Mouse (Mus musculus) MEL (cell line): Measurements from ENCODE around the gene Fam178b. TPM values are rescaled to one million over a fixed set of nuclear protein-coding genes. Genes with fewer than 3 reads are reported as not detected.

Source experiments
- DNase-seq: peaks from one replicate; pipeline ENCODE4 v3.0.0; 2011; ENCODE audit warnings: low read depth, low spot score
- H3K27ac ChIP-seq: 2 replicates; pipeline ENCODE4 v1.5.1; 2012; ENCODE audit warnings: low read depth, mild to moderate bottlenecking, control low read depth, low read length, moderate library complexity; ENCODE audit not compliant: control insufficient read depth
- H3K27me3 ChIP-seq, 2 experiments: fragments of 150-350 bp in 1 of 2; sonication (generic) in 1 of 2; 2 replicates each; pipeline ENCODE4 v1.6.1; 2012; ENCODE audit warnings: low read length in 2 of 2, mild to moderate bottlenecking in 2 of 2, improper control_type of control experiment in 1 of 2, moderate library complexity in 1 of 2; ENCODE audit not compliant: insufficient read depth in 2 of 2, control insufficient read depth in 1 of 2
- H3K36me3 ChIP-seq, 2 experiments: 2 replicates each; pipeline ENCODE4 v1.6.1; 2012 to 2014; ENCODE audit warnings: low read length in 2 of 2, improper control_type of control experiment in 1 of 2, inconsistent platforms in 1 of 2, mild to moderate bottlenecking in 1 of 2; ENCODE audit not compliant: insufficient read depth in 2 of 2, control insufficient read depth in 1 of 2
- H3K4me1 ChIP-seq, 2 experiments: fragments of 150-350 bp in 1 of 2; sonication (generic) in 1 of 2; 2 replicates each; pipeline ENCODE4 v1.6.1; 2012; ENCODE audit warnings: low read length in 2 of 2, improper control_type of control experiment in 1 of 2, mild to moderate bottlenecking in 1 of 2; ENCODE audit not compliant: insufficient read depth in 2 of 2, control insufficient read depth in 1 of 2
- H3K4me3 ChIP-seq, 2 experiments: fragments of 150-350 bp in 1 of 2; sonication (generic) in 1 of 2; 2 replicates each; pipeline ENCODE4 v1.5.1; 2012; ENCODE audit warnings: low read depth in 2 of 2, low read length in 2 of 2, mild to moderate bottlenecking in 2 of 2, moderate library complexity in 2 of 2, control low read depth in 1 of 2, improper control_type of control experiment in 1 of 2; ENCODE audit not compliant: control insufficient read depth in 1 of 2, insufficient read depth in 1 of 2
- H3K79me2 ChIP-seq: 2 replicates; pipeline ENCODE4 v1.6.1; 2012; ENCODE audit warnings: mild to moderate bottlenecking, low read length, moderate library complexity; ENCODE audit not compliant: control insufficient read depth, poor library complexity, insufficient read depth
- H3K9ac ChIP-seq: 2 replicates; pipeline ENCODE4 v1.6.1; 2012; ENCODE audit warnings: low read depth, mild to moderate bottlenecking, control low read depth, low read length, moderate library complexity; ENCODE audit not compliant: control insufficient read depth, poor library complexity, severe bottlenecking
- H3K9me3 ChIP-seq: fragments of 150-350 bp; sonication (generic); replicated peaks from 2 replicates; pipeline ENCODE4 v1.6.1; 2012; ENCODE audit warnings: mild to moderate bottlenecking, low read length, improper control_type of control experiment, moderate library complexity; ENCODE audit not compliant: insufficient read depth
- CTCF ChIP-seq, 3 experiments: IDR thresholded peaks in 2 of 3; conservative IDR thresholded peaks in 1 of 3; 2 replicates each; pipeline ENCODE4 v1.5.1; 2011 to 2012; ENCODE audit warnings: low read length in 3 of 3, low read depth in 2 of 3, mild to moderate bottlenecking in 2 of 3, improper control_type of control experiment in 1 of 3, inconsistent platforms in 1 of 3, mixed read lengths in 1 of 3, moderate library complexity in 1 of 3; ENCODE audit not compliant: control insufficient read depth in 1 of 3, insufficient read depth in 1 of 3, poor library complexity in 1 of 3, severe bottlenecking in 1 of 3
- ELF1 ChIP-seq: IDR thresholded peaks from 2 replicates; pipeline ENCODE4 v1.6.1; 2014; ENCODE audit warnings: low read depth, mild to moderate bottlenecking, inconsistent platforms, low read length, improper control_type of control experiment, moderate library complexity
- GATA1 ChIP-seq: IDR thresholded peaks from 2 replicates; pipeline ENCODE4 v1.6.1; 2011; ENCODE audit warnings: low read depth, low read length, improper control_type of control experiment
- HCFC1 ChIP-seq: IDR thresholded peaks from 2 replicates; pipeline ENCODE4 v1.6.1; 2012; ENCODE audit warnings: low read depth, mild to moderate bottlenecking, inconsistent platforms, low read length, improper control_type of control experiment, moderate library complexity
- MAZ ChIP-seq: IDR thresholded peaks from 2 replicates; pipeline ENCODE4 v1.6.1; 2012; ENCODE audit warnings: low read depth, mild to moderate bottlenecking, inconsistent platforms, low read length, improper control_type of control experiment
- MEF2A ChIP-seq: IDR thresholded peaks from 2 replicates; pipeline ENCODE4 v1.6.1; 2014; ENCODE audit warnings: low read depth, mild to moderate bottlenecking, inconsistent platforms, low read length, improper control_type of control experiment; ENCODE audit not compliant: poor library complexity, insufficient replicate concordance, severe bottlenecking; ENCODE audit errors: extremely low read depth
- MXI1 ChIP-seq: IDR thresholded peaks from 2 replicates; pipeline ENCODE4 v1.6.1; 2011; ENCODE audit warnings: mild to moderate bottlenecking, low read depth, low read length, improper control_type of control experiment
- MYC ChIP-seq: IDR thresholded peaks from 2 replicates; pipeline ENCODE4 v1.6.1; 2011; ENCODE audit warnings: low read depth, mild to moderate bottlenecking, low read length, improper control_type of control experiment, moderate library complexity
- POLR2AphosphoS2 ChIP-seq: IDR thresholded peaks from 2 replicates; pipeline ENCODE4 v1.6.1; 2011; ENCODE audit warnings: low read length, improper control_type of control experiment
- RAD21 ChIP-seq: IDR thresholded peaks from 2 replicates; pipeline ENCODE4 v1.6.1; 2011; ENCODE audit warnings: mild to moderate bottlenecking, low read depth, low read length, improper control_type of control experiment
- RCOR1 ChIP-seq: IDR thresholded peaks from 2 replicates; pipeline ENCODE4 v1.6.1; 2012; ENCODE audit warnings: low read depth, mild to moderate bottlenecking, inconsistent platforms, low read length, improper control_type of control experiment
- SIN3A ChIP-seq: IDR thresholded peaks from 2 replicates; pipeline ENCODE4 v1.6.1; 2012; ENCODE audit warnings: low read length, improper control_type of control experiment, inconsistent platforms
- TAL1 ChIP-seq: IDR thresholded peaks from 2 replicates; pipeline ENCODE4 v1.6.1; 2012; ENCODE audit warnings: mild to moderate bottlenecking, inconsistent platforms, low read length, moderate library complexity, mixed read lengths
- UBTF ChIP-seq: IDR thresholded peaks from 2 replicates; pipeline ENCODE4 v1.6.1; 2012; ENCODE audit warnings: low read depth, mild to moderate bottlenecking, inconsistent platforms, low read length, improper control_type of control experiment, moderate library complexity, borderline replicate concordance; ENCODE audit not compliant: insufficient read depth
- USF2 ChIP-seq, 2 experiments: IDR thresholded peaks; 2 replicates each; pipeline ENCODE4 v1.6.1; 2011 to 2012; ENCODE audit warnings: improper control_type of control experiment in 2 of 2, low read length in 2 of 2, borderline replicate concordance in 1 of 2, inconsistent platforms in 1 of 2, low read depth in 1 of 2, mild to moderate bottlenecking in 1 of 2; ENCODE audit not compliant: insufficient read depth in 1 of 2
- ZC3H11A ChIP-seq: IDR thresholded peaks from 2 replicates; pipeline ENCODE4 v1.6.1; 2012; ENCODE audit warnings: low read depth, mild to moderate bottlenecking, inconsistent platforms, low read length, improper control_type of control experiment
- ZMIZ1 ChIP-seq: IDR thresholded peaks from 2 replicates; pipeline ENCODE4 v1.6.1; 2012; ENCODE audit warnings: low read depth, mild to moderate bottlenecking, inconsistent platforms, low read length, improper control_type of control experiment, moderate library complexity
- polyA plus RNA-seq, 2 experiments: library from polyadenylated mRNA; stranded (reverse) in 1 of 2; unstranded in 1 of 2; fragments of >175 nt in 1 of 2; fragments of >200 nt in 1 of 2; gene quantifications; 2 replicates each; pipeline versions ENCODE4 v1.2.1 to v1.2.4; 2012; ENCODE audit warnings: low replicate concordance in 2 of 2, low read depth in 1 of 2; ENCODE audit not compliant: insufficient read length in 2 of 2, insufficient read depth in 1 of 2, missing spikeins in 1 of 2
- total RNA-seq: library from RNA; depleted of rRNA; stranded (reverse); fragments of 300-350 nt; gene quantifications from 2 replicates; pipeline ENCODE4 v1.2.3, GENCODE M21; 2012

The Fam178b gene
- total and polyA plus RNA-seq, 3 experiments, result 0.19 to 0.29 TPM; not detected in 1

DNA sequence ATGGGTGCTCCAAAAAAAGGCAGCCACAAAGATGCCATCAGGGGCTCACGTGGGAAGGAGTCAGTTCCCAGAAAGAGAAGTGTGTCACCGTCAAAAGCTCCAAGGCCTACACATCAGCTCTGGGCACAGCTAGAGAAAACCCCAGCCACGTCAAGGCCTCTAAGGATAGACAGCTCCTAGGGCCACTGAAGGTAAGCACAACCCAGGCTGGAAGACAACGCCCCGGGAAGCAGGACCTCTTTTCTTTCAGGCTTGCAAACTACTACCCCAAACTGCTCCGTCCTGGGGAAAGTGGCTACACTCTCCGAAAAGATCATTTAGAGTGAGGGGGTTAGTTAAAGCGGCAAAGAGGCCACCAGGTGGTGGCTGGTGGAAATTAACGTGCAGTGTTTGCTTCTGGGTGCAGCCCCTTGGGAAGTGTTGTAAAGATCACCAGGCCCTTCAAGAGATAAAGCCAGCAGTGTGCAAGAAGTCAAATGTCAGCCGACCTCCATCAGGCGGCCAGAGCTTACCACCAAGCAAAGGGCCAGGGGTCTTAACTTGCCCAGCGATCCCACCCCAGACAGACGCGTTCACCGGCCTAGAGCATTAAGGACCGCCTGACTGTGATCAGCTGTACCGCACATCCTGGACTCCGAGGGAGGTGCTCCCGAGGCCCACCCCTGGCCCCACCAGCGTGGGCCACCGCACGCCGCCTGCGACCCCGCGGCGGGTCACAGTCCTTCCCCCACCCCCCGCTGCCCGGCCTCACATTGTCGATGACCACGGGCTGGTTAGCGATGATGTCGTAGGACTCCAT is 26.3 kb upstream of the Fam178b start:
- no peaks in the 10 kb centered on the region for H3K9me3 ChIP-seq
- H3K27ac ChIP-seq, result peak overlapping the region; percentile 74
- H3K79me2 ChIP-seq, result peaks cover 25% of the 10 kb centered on the region
- no peaks in the 10 kb centered on the region for H3K27me3 ChIP-seq
- DNase-seq, result peak; percentile 75
- TF ChIP-seq GATA1, result 0 out of 2 replicates have a peak, but pooled peaks have one; percentile 3
- TF ChIP-seq MYC, result no peak
- TF ChIP-seq SIN3A, result peak; percentile 39; the same call in 1 of the 2 replicates
- TF ChIP-seq TAL1, result no peak
- TF ChIP-seq MXI1, result peak; percentile 72
- peak; percentile 24 to 38 (median 34); a peak in 4 of 6 replicates for TF ChIP-seq CTCF (IDR thresholded peaks at IDR 0.05 in 2 of 3, conservative IDR thresholded peaks at IDR 0.05 in 1 of 3; ENCODE audit: control insufficient read depth in 1 of 3, insufficient read depth in 1 of 3, low read depth in 2 of 3, low read length in 3 of 3, poor library complexity in 1 of 3, severe bottlenecking in 1 of 3)
- TF ChIP-seq ZC3H11A, result no peak
- no peak for TF ChIP-seq MEF2A
- TF ChIP-seq USF2 (IDR thresholded peaks at IDR 0.05; ENCODE audit: borderline replicate concordance in 1 of 2, insufficient read depth in 1 of 2, low read depth in 1 of 2, low read length in 2 of 2), result no peak
- TF ChIP-seq, all 39 proteins: peak for 4
- H3K9ac ChIP-seq, result peak overlapping the region; percentile 97
- peak overlapping the region; percentile 74 to 92 for H3K4me3 ChIP-seq
- H3K36me3 ChIP-seq, result peaks cover 5 to 13% of the 10 kb centered on the region in 2 experiments
- H3K4me1 ChIP-seq, result peaks cover 0 to 12% of the 10 kb centered on the region in 2 experiments; a peak in 1 of 4 replicates

- Histone ChIP-seq H3K27me3 (no peaks in the 10 kb centered on the region), H3K9me3 (no peaks in the 10 kb centered on the region), H3K36me3 (peaks cover 5 to 13% of the 10 kb centered on the region in 2 experiments), H3K4me1 (peaks cover 0 to 12% of the 10 kb centered on the region in 2 experiments; a peak in 1 of 4 replicates), H3K79me2 (peaks cover 25% of the 10 kb centered on the region), H3K4me3 (peak overlapping the region; percentile 74 to 92), H3K27ac (no peak overlapping the region), H3K9ac (peak overlapping the region; percentile 97)
- no peak for TF ChIP-seq POLR2AphosphoS2
- TF ChIP-seq ZC3H11A, result no peak
- no peak for TF ChIP-seq MXI1
- no peak for TF ChIP-seq RAD21
- no peak for TF ChIP-seq RCOR1
- TF ChIP-seq USF2 (IDR thresholded peaks at IDR 0.05; ENCODE audit: borderline replicate concordance in 1 of 2, insufficient read depth in 1 of 2, low read depth in 1 of 2, low read length in 2 of 2), result no peak
- no peak for TF ChIP-seq ZMIZ1
- no peak for TF ChIP-seq ELF1
- no peak for TF ChIP-seq HCFC1
- no peak for TF ChIP-seq MAZ
- no peak for TF ChIP-seq UBTF
- no peak for DNase-seq
Measured at GRCm38 (mm10) chr1:36708626-36709025, 25.6 kb upstream of the Fam178b start.
